Mouse (Mus musculus): ENCODE measurements around the gene Slc6a20b.

The Slc6a20b gene

DNA sequence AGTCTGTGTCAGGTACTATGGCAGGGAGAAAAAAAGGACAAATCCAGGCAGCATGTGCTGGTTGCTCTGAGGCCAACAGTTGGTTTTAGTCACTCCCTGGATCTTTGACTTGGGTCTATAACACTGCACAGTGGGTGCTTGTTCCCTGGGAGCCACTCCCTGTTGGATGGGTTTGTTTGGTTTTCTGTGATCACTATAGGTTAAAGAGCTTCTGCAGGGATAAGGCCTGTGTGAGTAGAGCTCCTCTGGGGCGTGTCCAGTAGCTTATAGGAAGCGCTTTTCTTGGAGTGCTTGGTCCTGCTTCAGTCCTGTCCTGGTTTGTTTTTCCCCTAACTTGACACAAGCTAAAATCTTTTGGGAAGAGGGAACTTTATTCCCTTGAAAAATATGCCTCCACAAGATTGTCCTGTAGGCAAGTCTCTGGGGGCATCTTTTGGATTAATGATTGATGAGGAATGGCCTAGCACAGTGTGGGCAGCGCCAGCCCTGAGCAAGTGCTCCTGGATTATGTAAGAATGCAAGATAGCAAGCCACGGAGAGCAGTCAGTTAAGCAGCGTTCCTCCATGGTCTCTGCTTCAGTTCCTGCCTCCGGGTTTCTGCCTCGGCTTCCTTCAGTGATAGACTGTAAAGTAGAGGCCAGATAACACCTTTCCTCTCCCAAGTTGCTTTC lies 43.0 kb downstream of the Slc6a20b start:
- DNase-seq (ENCODE audit: low read depth, low spot score) = no peak

DNA sequence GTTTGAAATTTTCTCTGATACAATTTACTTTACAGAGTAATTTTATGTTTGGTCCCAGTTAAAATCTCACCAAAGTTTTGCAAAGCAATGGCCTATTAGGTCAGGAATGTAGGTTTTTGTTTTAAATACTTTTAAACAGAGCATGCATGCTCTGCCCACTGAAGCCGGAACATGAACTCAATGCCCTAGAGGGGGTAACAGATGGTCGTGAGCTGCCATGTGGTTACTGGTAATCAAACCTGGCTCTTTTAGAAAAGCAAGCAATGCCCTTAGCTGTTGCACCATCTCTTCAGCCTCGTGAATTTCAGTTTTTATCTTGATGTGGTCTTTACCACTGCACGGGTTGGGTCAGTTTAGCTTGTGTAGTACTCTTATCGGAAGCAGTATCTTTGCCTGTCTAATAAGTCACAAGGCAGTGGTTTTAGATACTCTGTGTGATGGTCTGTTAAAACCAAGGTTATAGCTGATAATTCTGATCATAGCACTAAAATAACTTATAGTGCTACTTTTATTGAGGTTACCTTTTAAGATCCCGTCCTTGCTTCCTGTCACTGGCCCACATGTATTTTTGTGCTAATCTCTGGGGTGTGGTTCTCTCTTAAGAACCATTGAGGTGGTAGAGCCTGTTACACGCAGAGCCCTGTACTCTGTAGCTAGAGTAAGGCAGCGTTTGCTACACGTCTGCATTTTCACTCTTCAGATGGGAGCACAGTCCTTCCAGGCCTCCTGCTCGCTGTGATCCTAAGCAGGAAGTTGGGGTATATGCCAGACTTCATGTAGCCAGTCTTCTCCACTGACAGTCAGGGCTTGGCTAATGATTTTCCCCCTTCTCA lies 54.8 kb downstream of the Slc6a20b start:
- no peak for DNase-seq (ENCODE audit: low read depth, low spot score)

DNA sequence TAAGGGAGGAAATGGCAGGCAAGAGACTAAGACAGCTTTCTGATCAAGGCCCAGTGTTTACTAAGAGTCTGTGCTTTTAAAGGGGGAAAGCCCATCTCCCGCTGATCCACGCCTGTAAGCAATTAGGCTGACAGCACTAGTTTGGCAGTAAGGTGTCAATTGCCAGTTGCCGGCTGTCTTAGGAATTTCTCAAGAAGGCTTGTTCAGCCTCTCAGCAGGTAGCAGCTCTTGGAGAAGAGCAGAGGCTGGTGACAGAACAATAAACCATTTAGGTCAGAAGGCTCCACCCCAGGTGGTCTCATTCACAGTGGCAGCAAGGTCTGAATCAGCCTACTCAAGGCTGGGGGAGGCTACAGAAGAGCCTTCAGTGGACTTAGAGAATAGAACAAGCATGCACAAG lies 77.8 kb downstream of the Slc6a20b start:
- DNase-seq (ENCODE audit: low read depth, low spot score) = peak; percentile 24

Measured in embryo, embryonic 11.5 days (tissue).